Mouse (Mus musculus): ENCODE data around the gene Slc2a8.

Gene Slc2a8

DNA sequence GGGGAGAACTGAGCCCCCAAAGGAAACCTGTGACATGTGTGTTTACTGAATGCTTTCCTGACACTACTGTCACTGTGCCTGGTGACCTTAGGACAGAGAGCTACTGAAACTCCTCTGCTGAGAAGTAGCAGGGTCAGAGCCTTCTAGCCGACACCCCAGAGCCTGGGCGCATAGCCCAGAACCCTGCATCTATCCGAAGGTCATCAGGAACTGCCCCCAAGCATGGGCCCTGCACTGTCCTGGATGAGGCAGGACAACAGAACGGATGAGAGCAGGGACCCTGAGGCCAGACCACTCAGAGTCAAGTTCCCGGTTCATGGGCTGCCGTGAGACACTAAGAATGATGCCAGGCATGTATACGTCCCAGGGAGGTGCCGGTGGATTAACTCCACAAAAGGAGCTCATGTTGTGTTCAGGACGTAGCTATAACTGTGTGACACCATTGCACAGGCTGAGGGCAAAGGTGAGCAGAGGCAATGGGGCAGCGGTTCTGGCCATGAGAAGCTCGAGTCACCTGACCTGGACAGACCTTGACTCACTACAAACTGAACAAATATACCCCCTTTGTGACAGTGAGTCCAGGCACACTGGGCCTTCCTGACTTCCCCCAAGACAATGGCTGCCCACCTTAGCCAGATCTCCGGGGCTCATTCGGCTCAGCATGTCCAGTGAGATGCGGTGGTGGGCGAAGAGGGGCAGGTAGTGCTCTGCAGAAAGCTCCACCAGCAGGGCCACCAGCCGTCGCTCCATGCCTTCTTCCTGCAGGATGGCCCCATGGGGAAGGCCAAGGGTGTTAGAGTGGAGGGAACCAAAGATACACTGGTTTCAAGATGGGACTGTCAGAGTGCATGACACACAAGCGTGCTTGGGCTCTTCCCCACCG is 52.7 kb downstream of the Slc2a8 start:
- no peak for DNase-seq (ENCODE audit: low read depth)

DNA sequence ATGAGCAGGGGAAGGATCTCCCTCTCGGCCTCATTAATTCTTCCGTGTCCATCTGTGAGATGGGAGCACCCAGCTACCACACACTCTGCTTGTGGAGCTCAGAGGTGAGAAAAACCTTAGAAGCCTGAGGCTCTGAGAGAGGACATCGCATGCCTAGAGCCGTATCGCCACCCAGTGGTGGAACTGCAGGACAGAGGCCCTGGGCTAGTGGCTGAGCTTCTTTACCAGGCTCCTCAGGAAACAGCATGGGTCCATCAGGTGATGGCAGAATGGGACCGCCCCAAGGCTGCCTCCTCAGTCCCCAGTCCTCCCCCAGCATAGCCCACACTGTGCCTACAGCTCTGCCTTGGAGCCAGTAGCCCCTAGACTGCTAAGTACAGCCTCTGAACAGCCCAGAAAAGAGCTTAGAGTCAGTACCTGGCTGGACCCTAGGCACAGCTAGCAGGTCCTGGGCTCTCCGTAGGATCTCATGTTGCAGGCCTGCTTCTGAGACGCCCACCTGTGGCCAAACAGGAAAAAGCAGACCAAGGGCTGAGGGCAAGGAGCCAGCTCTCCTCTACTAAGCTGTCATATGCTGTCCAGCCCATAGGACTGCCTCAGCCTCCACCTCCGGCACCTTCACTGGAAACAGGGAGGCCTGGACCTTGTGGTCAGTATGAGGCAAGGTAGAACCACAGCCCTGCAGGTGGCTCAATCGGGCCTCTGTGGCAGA is 53.5 kb downstream of the Slc2a8 start:
- DNase-seq (ENCODE audit: low read depth) = peak; percentile 93

DNA sequence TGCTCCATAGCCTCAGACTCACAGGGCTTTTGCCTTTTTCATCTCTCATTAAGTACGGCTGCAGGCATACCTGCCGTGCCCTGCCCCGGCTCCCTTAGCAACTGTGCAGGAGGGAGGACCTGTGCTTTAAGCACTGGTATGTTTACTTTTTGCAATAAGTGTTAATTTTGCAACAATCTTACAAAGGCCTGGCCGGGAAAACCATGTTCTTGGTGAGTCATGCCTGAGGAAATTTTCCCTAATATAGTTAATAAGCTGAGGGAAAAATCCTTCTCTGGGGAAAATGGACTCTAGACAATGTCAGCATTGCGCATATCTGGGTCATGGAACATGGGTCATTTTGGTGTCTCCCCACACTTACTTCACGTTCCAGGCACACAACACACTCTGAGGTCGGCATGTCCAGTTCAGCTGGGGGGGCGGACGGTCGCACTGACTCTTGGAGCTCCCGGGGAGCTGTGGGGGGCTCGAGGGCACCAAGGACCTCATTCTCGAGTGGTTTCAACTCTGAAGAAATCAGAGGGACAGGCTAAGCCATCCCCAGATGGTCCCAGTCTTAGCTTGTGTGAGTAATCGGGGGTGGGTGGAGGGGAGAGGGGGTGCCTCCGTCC is 54.2 kb downstream of the Slc2a8 start:
- DNase-seq (ENCODE audit: low read depth) = peak; percentile 83

- no peak for DNase-seq (ENCODE audit: low read depth)
Observed at GRCm38 (mm10) chr2:32926330-32927075, 55.4 kb downstream of the Slc2a8 start.

DNA sequence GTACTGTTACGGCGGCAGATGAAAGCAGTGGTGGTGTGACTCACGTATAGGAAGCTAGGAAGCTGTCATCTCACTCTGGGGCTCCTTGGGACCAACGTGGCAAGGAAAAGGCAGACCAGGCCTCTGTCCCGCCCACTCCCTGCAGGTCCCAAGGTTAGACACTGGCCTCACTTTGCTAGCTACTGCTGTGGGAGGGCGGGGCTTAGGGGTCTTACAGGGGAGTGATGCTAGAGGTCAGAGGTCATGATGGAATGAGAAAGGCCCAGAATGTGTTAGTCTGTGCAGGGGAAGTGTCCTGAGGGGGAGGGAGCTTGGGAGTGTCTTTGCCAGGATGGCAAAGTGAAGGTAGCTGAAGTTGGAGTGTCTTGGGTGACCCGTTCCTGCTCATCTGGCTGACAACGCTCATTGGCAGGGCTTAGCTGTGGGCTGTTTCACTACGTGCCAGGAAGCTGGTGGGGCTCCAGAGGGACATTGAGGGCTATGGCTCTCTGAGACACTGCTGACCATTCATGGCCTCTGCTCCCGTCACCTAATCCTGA is 57.5 kb downstream of the Slc2a8 start:
- DNase-seq (ENCODE audit: low read depth) = no peak

DNA sequence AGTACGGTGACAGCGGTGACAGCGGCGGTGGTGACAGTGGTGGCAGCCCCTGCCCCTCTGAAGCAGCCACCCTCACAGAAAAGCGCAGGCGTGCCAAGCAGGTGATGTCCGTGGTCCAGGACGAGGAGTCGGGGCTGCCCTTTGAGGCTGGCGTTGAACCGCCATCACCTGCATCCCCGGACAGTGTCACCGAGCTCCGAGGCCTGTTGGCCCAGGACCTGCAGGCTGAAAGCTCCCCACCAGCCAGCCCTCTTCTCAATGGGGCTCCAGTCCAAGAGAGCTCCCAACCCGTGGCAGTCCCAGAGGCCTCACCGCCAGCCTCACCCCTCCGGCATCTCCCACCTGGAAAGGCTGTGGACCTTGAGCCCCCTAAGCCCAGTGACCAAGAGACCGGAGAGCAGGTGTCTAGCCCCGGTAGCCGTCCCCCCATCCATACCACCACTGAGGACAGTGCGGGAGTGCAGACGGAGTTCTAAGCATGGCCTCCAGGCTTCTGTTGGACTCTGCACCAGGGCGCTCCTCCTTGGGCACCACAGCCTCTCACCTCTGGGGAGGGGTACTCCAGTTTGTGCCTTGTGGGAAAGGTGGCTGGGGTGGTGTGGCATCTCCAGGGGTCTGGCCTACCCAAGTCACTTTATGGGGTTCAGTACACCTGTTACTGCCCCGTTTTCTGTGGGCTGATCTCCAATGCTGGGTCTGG is 58.2 kb downstream of the Slc2a8 start:
- DNase-seq (ENCODE audit: low read depth) = no peak

Data from NIH3T3 (cell line).